Mouse (Mus musculus): ENCODE data around the gene Slc25a33. TPM values are rescaled to one million over a fixed set of nuclear protein-coding genes. Genes with fewer than 3 reads are reported as not detected.

Gene Slc25a33
- total RNA-seq, 4 experiments from 2014 or later = 31.9 to 33.7 (median 32.4) TPM

GRCm38 (mm10) chr4:149728810-149729209 lies 45.3 kb downstream of the Slc25a33 start:
- no peak for DNase-seq (ENCODE audit: low spot score in 2 of 2)

- DNase-seq (ENCODE audit: low spot score in 2 of 2) = no peak
Observed at GRCm38 (mm10) chr4:149727636-149728035, 46.4 kb downstream of the Slc25a33 start.

- DNase-seq (ENCODE audit: low spot score in 2 of 2) = peak; percentile 65 to 74
Observed at GRCm38 (mm10) chr4:149725661-149726350, 48.3 kb downstream of the Slc25a33 start.

- DNase-seq (ENCODE audit: low spot score in 2 of 2) = no peak
Observed at GRCm38 (mm10) chr4:149724916-149725470, 49.1 kb downstream of the Slc25a33 start.

GRCm38 (mm10) chr4:149723855-149724731 lies 50.0 kb downstream of the Slc25a33 start:
- DNase-seq (ENCODE audit: low spot score in 2 of 2) = no peak

GRCm38 (mm10) chr4:149723021-149723390 lies 51.1 kb downstream of the Slc25a33 start:
- DNase-seq (ENCODE audit: low spot score in 2 of 2) = no peak

- no peak for DNase-seq (ENCODE audit: low spot score in 2 of 2)
Observed at GRCm38 (mm10) chr4:149722104-149723020, 51.7 kb downstream of the Slc25a33 start.

GRCm38 (mm10) chr4:149721163-149721562 lies 52.9 kb downstream of the Slc25a33 start:
- no peak for DNase-seq (ENCODE audit: low spot score in 2 of 2)

- no peak for DNase-seq (ENCODE audit: low spot score in 2 of 2)
Observed at GRCm38 (mm10) chr4:149719686-149720085, 54.4 kb downstream of the Slc25a33 start.

- DNase-seq (ENCODE audit: low spot score in 2 of 2) = no peak
Observed at GRCm38 (mm10) chr4:149714542-149714941, 59.5 kb downstream of the Slc25a33 start.

- DNase-seq (ENCODE audit: low spot score in 2 of 2) = no peak
Observed at GRCm38 (mm10) chr4:149711955-149712354, 62.1 kb downstream of the Slc25a33 start.

- DNase-seq (ENCODE audit: low spot score in 2 of 2) = no peak
Observed at GRCm38 (mm10) chr4:149711485-149711884, 62.6 kb downstream of the Slc25a33 start.

GRCm38 (mm10) chr4:149710510-149710909 lies 63.6 kb downstream of the Slc25a33 start:
- no peak for DNase-seq (ENCODE audit: low spot score in 2 of 2)

GRCm38 (mm10) chr4:149705941-149706340 lies 68.1 kb downstream of the Slc25a33 start:
- DNase-seq (ENCODE audit: low spot score in 2 of 2) = no peak

GRCm38 (mm10) chr4:149705298-149705697 lies 68.8 kb downstream of the Slc25a33 start:
- DNase-seq (ENCODE audit: low spot score in 2 of 2) = no peak

- DNase-seq (ENCODE audit: low spot score in 2 of 2) = no peak
Observed at GRCm38 (mm10) chr4:149702210-149702979, 71.7 kb downstream of the Slc25a33 start, which contains the start of gene Pik3cd. TSS of gene Pik3cd (minus strand) at chr4:149702571.

- no peak for DNase-seq (ENCODE audit: low spot score in 2 of 2)
Observed at GRCm38 (mm10) chr4:149701426-149702209, 72.5 kb downstream of the Slc25a33 start.

- no peak for DNase-seq (ENCODE audit: low spot score in 2 of 2)
Observed at GRCm38 (mm10) chr4:149699953-149700352, 74.1 kb downstream of the Slc25a33 start.

GRCm38 (mm10) chr4:149698197-149698821 lies 75.8 kb downstream of the Slc25a33 start:
- DNase-seq (ENCODE audit: low spot score in 2 of 2) = no peak
